Mouse (Mus musculus) left cerebral cortex, adult 6 months (tissue): ENCODE measurements around the gene Svs5. TPM values are rescaled to one million over a fixed set of nuclear protein-coding genes. Genes with fewer than 3 reads are reported as not detected.

Experiments used
- long read RNA-seq, 2 experiments: library from polyadenylated mRNA; unstranded; transcript quantifications; one replicate each; pipeline ENCODE4 v2.0.0; 2019 to 2020
- polyA plus RNA-seq: library from polyadenylated mRNA; unstranded; fragments of <200 nt; fragmentation: Nextera tagmentation; gene quantifications from 2 replicates; pipeline ENCODE4 v1.2.3, GENCODE M21; 2021

Svs5 gene
- not detected in 2 replicates for polyA plus RNA-seq
- long read RNA-seq, experiment 1, result 0 reads
- long read RNA-seq, experiment 2, result 0 reads

GRCm38 (mm10) chr2:164332440-164332839 is at the start of gene Svs5:
Gene Svs5, plus strand, starts transcription at chr2:164332740.

GRCm38 (mm10) chr2:164288968-164289367 is 43.6 kb upstream of the Svs5 start, which contains the start of gene Svs3a:
Gene Svs3a, plus strand, starts transcription at chr2:164289268.

GRCm38 (mm10) chr2:164316451-164316850 is 16.1 kb upstream of the Svs5 start, which contains the start of gene Svs6:
Gene Svs6, plus strand, starts transcription at chr2:164316751.

Other genes with a start within 250 kb of the Svs5 start
- gene Kcns1, start 161.6 kb upstream of the Svs5 start, polyA plus RNA-seq, result 6.0 and 9.7 TPM in 2 replicates
- gene Wfdc5, start 150.0 kb upstream of the Svs5 start, polyA plus RNA-seq, result not detected in 2 replicates
- not detected in 2 replicates for gene Wfdc12, start 142.1 kb upstream of the Svs5 start, polyA plus RNA-seq
- not detected in 2 replicates for gene Wfdc15a, start 132.6 kb upstream of the Svs5 start, polyA plus RNA-seq
- not detected in 2 replicates for gene Wfdc15b, start 111.1 kb upstream of the Svs5 start, polyA plus RNA-seq
- not detected in 2 replicates for gene Svs2, start 94.3 kb upstream of the Svs5 start, polyA plus RNA-seq
- not detected in 2 replicates for gene Svs3b, start 76.1 kb upstream of the Svs5 start, polyA plus RNA-seq
- not detected in 2 replicates for gene Svs4, start 54.3 kb upstream of the Svs5 start, polyA plus RNA-seq
- not detected in 2 replicates for gene Svs3a, start 43.5 kb upstream of the Svs5 start, polyA plus RNA-seq
- gene Svs6, start 16.0 kb upstream of the Svs5 start, polyA plus RNA-seq, result not detected in 2 replicates
- 0.40 TPM in 1 of 2 replicates, not detected in the other for gene Slpi, start 56.4 kb downstream of the Svs5 start, polyA plus RNA-seq
- gene Rbpjl, start 70.4 kb downstream of the Svs5 start, polyA plus RNA-seq, result 0.16 and 0.23 TPM in 2 replicates
- 3.8 and 3.9 TPM in 2 replicates for gene Matn4, start 72.4 kb downstream of the Svs5 start, polyA plus RNA-seq
- gene Sdc4, start 111.1 kb downstream of the Svs5 start, polyA plus RNA-seq, result 156 and 202 TPM in 2 replicates
- gene Sys1, start 124.2 kb downstream of the Svs5 start, polyA plus RNA-seq, result 99.5 and 102 TPM in 2 replicates
- 4.3 and 26.7 TPM in 2 replicates for gene Gm20458, start 128.2 kb downstream of the Svs5 start, polyA plus RNA-seq
- gene Trp53tg5, start 141.0 kb downstream of the Svs5 start, polyA plus RNA-seq, result not detected in 2 replicates
- 233 and 239 TPM in 2 replicates for gene Dbndd2, start 153.4 kb downstream of the Svs5 start, polyA plus RNA-seq
- 43.3 and 44.2 TPM in 2 replicates for gene Pigt, start 164.8 kb downstream of the Svs5 start, polyA plus RNA-seq
- gene Wfdc2, start 229.7 kb downstream of the Svs5 start, polyA plus RNA-seq, result 0.25 and 0.31 TPM in 2 replicates
- gene Spint3, start 240.7 kb downstream of the Svs5 start, polyA plus RNA-seq, result not detected in 2 replicates